Mouse (Mus musculus) lung, postnatal 0 days (tissue): ENCODE data around the gene Drc7. TPM values are rescaled to one million over a fixed set of nuclear protein-coding genes. Genes with fewer than 3 reads are reported as not detected.

Experiments
- ATAC-seq: fragments of 200-750 bp; cut with Nextera tagmentation; 2 replicates; pipeline ENCODE4 v1.8.0; 2017; ENCODE audit warnings: moderate library complexity
- DNase-seq: peaks from one replicate; pipeline ENCODE4 v3.0.0-alpha.2; 2016; ENCODE audit warnings: low spot score
- H3K27ac ChIP-seq: fragments of 300-500 bp; sonication (generic); 2 replicates; pipeline ENCODE4 v1.5.1; 2014; ENCODE audit warnings: antibody characterized with exemption, mild to moderate bottlenecking, low read length, mixed read lengths
- H3K27me3 ChIP-seq: fragments of 300-500 bp; sonication (generic); replicated peaks from 2 replicates; pipeline ENCODE4 v1.6.1; 2014; ENCODE audit warnings: low read length, mixed read lengths; ENCODE audit not compliant: insufficient read depth
- H3K36me3 ChIP-seq: fragments of 300-500 bp; sonication (generic); 2 replicates; pipeline ENCODE4 v1.6.1; 2014; ENCODE audit warnings: low read length, mixed read lengths; ENCODE audit not compliant: insufficient read depth
- H3K4me1 ChIP-seq: fragments of 300-500 bp; sonication (generic); 2 replicates; pipeline ENCODE4 v1.6.1; 2014; ENCODE audit warnings: antibody characterized with exemption, low read depth, low read length, mixed read lengths; ENCODE audit not compliant: insufficient read depth
- H3K4me2 ChIP-seq: fragments of 300-500 bp; sonication (generic); replicated peaks from 2 replicates; pipeline ENCODE4 v1.6.1; 2014; ENCODE audit warnings: low read depth, mild to moderate bottlenecking, low read length, moderate library complexity, mixed read lengths
- H3K4me3 ChIP-seq: fragments of 300-500 bp; sonication (generic); 2 replicates; pipeline ENCODE4 v1.5.1; 2014; ENCODE audit warnings: low read depth, low read length
- H3K9ac ChIP-seq: fragments of 300-500 bp; sonication (generic); replicated peaks from 2 replicates; pipeline ENCODE4 v1.6.1; 2014; ENCODE audit warnings: low read depth, mild to moderate bottlenecking
- H3K9me3 ChIP-seq: fragments of 300-500 bp; sonication (generic); 2 replicates; pipeline ENCODE4 v1.6.1; 2016; ENCODE audit warnings: low read length, mixed read lengths
- CTCF ChIP-seq: IDR thresholded peaks from 2 replicates; pipeline ENCODE4 v1.5.1; 2016; ENCODE audit warnings: antibody characterized with exemption, mild to moderate bottlenecking
- EP300 ChIP-seq: IDR thresholded peaks from 2 replicates; pipeline ENCODE4 v1.6.1; 2016; ENCODE audit warnings: antibody characterized with exemption, mild to moderate bottlenecking, control low read depth
- WGBS: fragments of 180-500 bp; shearing (Covaris S2); extraction: QIAGEN DNeasy Blood & Tissue Kit; methylation state at CpG from one replicate; pipeline ENCODE4 v1.1.7; 2014; 5-methylcytosine and 5-hydroxymethylcytosine counted together
- polyA plus RNA-seq: library from polyadenylated mRNA; unstranded; fragments of >200 nt; fragmentation: Nextera tagmentation; extraction: Ambion mirVana; gene quantifications from 2 replicates; pipeline ENCODE4 v1.2.1, GENCODE M21; 2015

Drc7 gene
- polyA plus RNA-seq, 1 experiment from 2014 or later: 3.1 TPM

GRCm38 (mm10) chr8:95075504-95075903 is 20.6 kb downstream of the Drc7 start:
- Histone ChIP-seq H3K36me3 (no peaks in the 10 kb centered on the region), H3K27ac (no peak overlapping the region), H3K4me1 (no peaks in the 10 kb centered on the region), H3K9ac (no peak overlapping the region), H3K9me3 (no peaks in the 10 kb centered on the region), H3K27me3 (no peaks in the 10 kb centered on the region), H3K4me3 (no peak overlapping the region), H3K4me2 (no peak overlapping the region)
- ATAC-seq (no peak), DNase-seq (no peak)
- WGBS: 46% methylated on average over 3 of the region's 3 CpGs
- TF ChIP-seq CTCF: no peak
- TF ChIP-seq EP300: no peak

GRCm38 (mm10) chr8:95076151-95076550 is 21.2 kb downstream of the Drc7 start:
- WGBS: 62% methylated on average over 17 of the region's 17 CpGs

DNA sequence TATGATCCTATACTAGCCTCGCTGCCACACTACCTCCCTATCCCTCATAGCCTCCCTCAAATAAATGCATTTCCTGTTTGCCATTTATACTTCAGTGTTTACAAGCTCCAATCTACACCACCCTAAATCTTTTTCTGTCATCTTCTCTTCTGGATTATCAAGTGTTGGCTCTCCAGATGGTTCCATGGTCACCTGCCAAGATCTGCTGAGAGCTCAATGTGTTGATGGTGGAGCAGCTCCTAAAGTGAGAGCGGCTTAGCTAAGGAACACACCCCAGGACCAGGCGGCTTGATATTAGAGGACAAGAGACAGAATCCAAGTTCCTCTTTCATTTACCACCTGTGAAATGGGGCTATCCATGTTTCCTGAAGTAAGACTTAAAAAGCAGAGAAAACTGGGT is 23.2 kb downstream of the Drc7 start:
- no peak overlapping the region for H3K4me2 ChIP-seq
- H3K36me3 ChIP-seq: no peaks in the 10 kb centered on the region
- no peak overlapping the region for H3K27ac ChIP-seq
- 75% methylated on average over 3 of the region's 3 CpGs for WGBS
- no peaks in the 10 kb centered on the region for H3K9me3 ChIP-seq
- H3K9ac ChIP-seq: no peak overlapping the region
- H3K27me3 ChIP-seq: no peaks in the 10 kb centered on the region
- ATAC-seq (no peak), DNase-seq (no peak)
- H3K4me1 ChIP-seq: no peaks in the 10 kb centered on the region; the same call in 1 of the 2 replicates
- no peak overlapping the region for H3K4me3 ChIP-seq
- TF ChIP-seq EP300 (no peak), CTCF (no peak)

More at GRCm38 (mm10) chr8:95076151-95076550, 21.2 kb downstream of the Drc7 start:
- Histone ChIP-seq H3K9ac (no peak overlapping the region), H3K27ac (no peak overlapping the region), H3K4me3 (no peak overlapping the region), H3K36me3 (no peaks in the 10 kb centered on the region), H3K4me1 (no peaks in the 10 kb centered on the region), H3K4me2 (no peak overlapping the region), H3K9me3 (no peaks in the 10 kb centered on the region), H3K27me3 (no peaks in the 10 kb centered on the region)
- TF ChIP-seq EP300: no peak
- TF ChIP-seq CTCF: no peak
- ATAC-seq (no peak), DNase-seq (no peak)

- Histone ChIP-seq H3K36me3 (no peaks in the 10 kb centered on the region), H3K9me3 (no peaks in the 10 kb centered on the region), H3K9ac (no peak overlapping the region), H3K27ac (no peak overlapping the region), H3K27me3 (no peaks in the 10 kb centered on the region), H3K4me1 (no peaks in the 10 kb centered on the region; the same call in 1 of the 2 replicates), H3K4me2 (no peak overlapping the region), H3K4me3 (no peak overlapping the region)
- ATAC-seq (no peak), DNase-seq (no peak)
- 91% methylated on average over 4 of the region's 4 CpGs for WGBS
- no peak for TF ChIP-seq EP300
- no peak for TF ChIP-seq CTCF
Measured at GRCm38 (mm10) chr8:95079305-95079704, 24.4 kb downstream of the Drc7 start.

DNA sequence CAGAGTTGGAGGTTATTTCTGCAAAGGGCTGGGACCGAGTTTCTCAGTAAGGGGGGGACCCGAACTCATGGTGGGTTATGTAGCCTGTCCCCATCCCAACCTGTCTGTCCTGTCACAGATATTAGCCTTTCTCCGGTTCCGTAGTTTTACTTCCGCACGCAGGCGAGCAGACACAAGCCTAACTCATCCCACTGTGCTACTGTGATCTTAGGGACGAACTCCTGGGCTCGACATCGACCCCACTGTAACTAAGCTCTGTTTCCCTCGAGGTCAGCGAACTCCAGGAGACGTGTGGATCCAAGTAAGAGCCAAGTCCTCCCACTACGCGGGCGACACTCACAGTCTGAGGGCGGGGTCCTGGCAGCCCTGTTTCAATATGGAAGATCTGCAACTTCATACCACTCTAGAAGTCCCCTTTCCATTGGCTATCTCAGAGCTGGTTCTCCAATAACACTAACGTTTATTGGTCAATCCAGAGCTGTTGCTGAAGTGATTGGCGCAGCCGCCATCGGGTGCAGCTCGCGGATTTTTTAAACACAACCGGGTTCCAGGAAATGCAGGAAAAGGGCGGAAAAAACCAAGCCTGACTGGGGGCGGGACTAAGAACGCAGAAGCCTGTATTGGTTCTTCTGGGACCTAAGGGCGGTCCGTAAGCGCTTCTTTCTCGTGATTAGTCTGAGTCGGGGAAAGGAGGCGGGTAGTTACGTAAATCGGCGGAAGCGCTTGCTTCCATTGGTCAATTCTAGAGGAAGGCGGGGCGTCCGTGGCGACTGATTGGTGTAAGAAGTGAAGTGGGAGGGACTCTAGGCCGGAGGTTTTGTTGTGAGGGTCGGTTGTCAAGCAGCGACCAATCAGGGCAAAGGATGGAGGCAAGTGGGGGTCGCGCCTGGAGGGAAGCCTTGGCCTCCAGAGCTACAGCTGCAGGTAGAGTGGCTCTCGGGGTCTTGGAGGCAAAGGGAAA is 25.8 kb downstream of the Drc7 start, which contains the start of gene Katnb1:
Gene Katnb1 (plus strand): TSS at position 806 of the 961 bp plus-strand sequence.
- no peaks in the 10 kb centered on the region for H3K36me3 ChIP-seq
- 2% methylated on average over 47 of the region's 47 CpGs for WGBS
- H3K27ac ChIP-seq: peak within 1 kb of the TSS; percentile 83
- peak within 1 kb of the TSS; percentile 71 for H3K4me3 ChIP-seq
- H3K4me2 ChIP-seq: peak within 1 kb of the TSS; percentile 84
- H3K4me1 ChIP-seq: no peaks in the 10 kb centered on the region; the same call in 1 of the 2 replicates
- DNase-seq (peak; percentile 100), ATAC-seq (peak; percentile 97)
- no peaks in the 10 kb centered on the region for H3K9me3 ChIP-seq
- H3K27me3 ChIP-seq: no peaks in the 10 kb centered on the region
- TF ChIP-seq EP300 (peak; percentile 99), CTCF (no peak; the same call in 1 of the 2 replicates)
- H3K9ac ChIP-seq: peak within 1 kb of the TSS; percentile 59

DNA sequence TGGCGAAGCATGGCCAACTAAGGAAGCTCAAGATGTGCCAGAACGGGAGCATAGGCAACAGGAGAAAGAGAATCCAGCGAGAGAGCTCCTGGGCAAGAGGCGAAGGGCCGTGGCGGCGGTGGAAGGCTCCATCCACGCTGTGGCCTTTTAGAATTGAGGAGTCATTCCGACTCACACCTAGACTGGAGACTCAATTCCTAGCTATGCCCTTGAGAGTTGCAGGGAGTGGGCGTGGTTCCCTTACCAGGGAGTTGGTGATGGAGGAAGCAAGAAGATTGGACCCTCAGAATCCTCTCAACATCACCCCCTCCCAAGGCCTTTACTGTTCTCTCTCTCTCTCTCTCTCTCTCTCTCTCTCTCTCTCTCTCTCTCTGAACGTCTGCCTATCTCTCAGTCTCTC is 26.7 kb downstream of the Drc7 start:
- DNase-seq (peak; percentile 13), ATAC-seq (no peak)
- no peak overlapping the region for H3K27ac ChIP-seq
- no peaks in the 10 kb centered on the region for H3K9me3 ChIP-seq
- H3K36me3 ChIP-seq: no peaks in the 10 kb centered on the region
- no peak for TF ChIP-seq EP300
- no peak for TF ChIP-seq CTCF
- peak overlapping the region; percentile 71 for H3K4me3 ChIP-seq
- H3K9ac ChIP-seq: peak overlapping the region; percentile 52
- no peaks in the 10 kb centered on the region; the same call in 1 of the 2 replicates for H3K4me1 ChIP-seq
- H3K4me2 ChIP-seq: peak overlapping the region; percentile 84
- 8% methylated on average over 11 of the region's 11 CpGs for WGBS
- no peaks in the 10 kb centered on the region for H3K27me3 ChIP-seq
